Mouse (Mus musculus) kidney, postnatal 36 days (tissue): Measurements from ENCODE around the gene 1700012P22Rik.
A peak's percentile ranks its signal among the peaks of the same experiment; 100 is the strongest.

ENCODE experiments used
- DNase-seq, 2 experiments: peaks; one replicate each; pipeline ENCODE4 v3.0.0; 2021 to 2022; ENCODE audit warnings: mixed read lengths in 2 of 2

1700012P22Rik gene

GRCm38 (mm10) chr4:144438672-144439071 is at the start of gene 1700012P22Rik:
TSS of gene 1700012P22Rik (minus strand) at chr4:144438772.
- DNase-seq: no peak

- DNase-seq: no peak
These were observed 29.5 kb upstream of the 1700012P22Rik start for GRCm38 (mm10) chr4:144468091-144468490.

DNA sequence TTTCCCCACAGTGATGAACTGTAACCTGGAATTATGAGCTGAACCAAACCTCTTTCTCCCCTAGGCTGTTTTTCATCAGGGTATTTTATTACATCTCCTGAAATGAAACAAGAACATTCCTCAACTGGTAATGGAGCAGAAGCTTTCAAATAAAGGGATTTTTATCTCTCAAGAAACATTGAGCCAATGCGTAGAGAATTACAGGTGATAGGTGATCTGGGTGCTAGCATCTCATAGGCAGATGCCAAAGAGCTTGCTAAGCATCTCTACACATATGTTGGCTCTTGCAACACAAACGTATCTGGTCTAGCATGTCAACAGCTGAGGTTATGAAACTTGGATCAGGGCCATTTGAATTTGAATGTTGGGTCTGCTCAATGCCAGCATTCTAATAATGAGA is 26.6 kb upstream of the 1700012P22Rik start:
- DNase-seq: no peak

DNA sequence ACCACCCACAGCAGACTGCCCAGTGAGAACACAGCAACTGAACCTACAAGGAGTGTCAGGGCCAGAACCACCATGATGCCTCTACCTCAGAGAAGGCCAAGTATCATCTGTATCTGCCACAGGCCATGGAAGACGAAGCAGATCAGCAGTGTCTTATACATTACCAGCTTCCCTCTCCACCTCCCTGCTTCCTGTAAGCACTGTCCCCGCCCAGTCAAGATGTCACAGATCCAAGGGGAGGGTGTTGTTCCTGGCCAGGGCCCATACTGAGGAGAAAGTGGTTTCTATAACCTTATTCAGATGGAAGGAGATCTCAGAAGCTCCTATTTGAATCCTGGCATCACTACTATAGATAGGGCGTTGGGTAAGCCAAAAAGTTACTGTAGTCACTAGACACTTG is 25.1 kb upstream of the 1700012P22Rik start, which contains the start of gene Aadacl3:
TSS of gene Aadacl3 (minus strand) at position 101 of the 400 bp plus-strand sequence.
- no peak for DNase-seq

GRCm38 (mm10) chr4:144453217-144453616 is 14.6 kb upstream of the 1700012P22Rik start, which contains the start of gene Gm9944:
TSS of gene Gm9944 (minus strand) at chr4:144453317.
- DNase-seq: no peak

DNA sequence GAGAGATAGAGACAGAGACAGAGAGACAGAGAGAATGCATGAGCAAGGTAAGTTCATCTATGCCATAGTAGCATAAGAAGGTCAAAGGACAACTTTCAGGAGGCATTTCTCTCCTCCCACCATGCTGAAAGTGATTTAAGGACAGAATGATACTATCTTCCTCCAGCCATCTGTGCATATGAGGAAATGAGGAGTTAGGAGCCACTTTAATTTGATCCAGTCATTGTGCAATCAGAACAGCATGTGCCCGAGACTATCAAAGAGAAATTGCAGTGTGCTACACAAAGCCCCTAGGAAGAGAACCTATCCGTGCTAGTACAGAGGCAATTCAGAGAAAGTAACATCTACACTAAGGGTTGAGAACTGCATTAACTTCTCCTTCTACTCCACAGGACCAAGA is 10.0 kb upstream of the 1700012P22Rik start:
- DNase-seq: no peak

DNA sequence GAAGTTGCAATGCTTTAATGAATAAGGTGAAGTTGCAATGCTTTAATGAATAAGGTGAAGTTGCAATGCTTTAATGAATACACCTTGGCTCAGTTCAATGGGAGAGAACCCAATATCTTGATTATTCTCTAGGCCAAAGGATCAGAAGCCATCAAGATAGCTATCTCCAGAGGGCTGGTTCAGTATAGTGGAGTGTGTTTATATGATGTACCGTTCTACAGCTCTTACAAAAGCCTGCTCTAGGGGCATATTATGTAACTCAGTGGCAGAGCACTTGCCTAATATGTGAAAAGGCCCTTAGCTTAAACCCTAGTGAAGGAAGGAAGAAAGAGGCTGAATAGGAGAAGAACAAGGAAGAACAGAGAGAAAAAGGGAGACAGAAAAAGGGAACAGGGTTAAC is 3.0 kb upstream of the 1700012P22Rik start:
- DNase-seq: no peak

DNA sequence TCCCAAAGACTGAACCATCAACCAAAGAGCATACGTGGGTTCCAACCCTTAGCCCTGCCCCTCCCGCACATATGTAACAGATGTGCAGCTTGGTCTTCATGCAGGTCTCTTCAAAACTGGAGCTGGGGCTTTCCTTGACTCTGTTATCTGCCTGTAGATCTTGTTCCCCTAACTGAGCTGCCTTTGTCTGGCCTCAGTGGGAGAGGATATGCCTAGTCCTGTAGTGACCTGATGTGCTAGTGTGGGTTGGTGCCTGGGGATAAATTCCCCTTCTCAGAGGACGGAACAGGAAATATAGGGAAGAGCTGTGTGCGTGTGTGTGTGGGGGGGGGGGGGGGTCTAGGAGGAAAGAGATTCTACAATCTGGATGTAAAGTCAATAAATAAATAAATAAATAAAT is 2.5 kb upstream of the 1700012P22Rik start:
- DNase-seq: no peak

DNA sequence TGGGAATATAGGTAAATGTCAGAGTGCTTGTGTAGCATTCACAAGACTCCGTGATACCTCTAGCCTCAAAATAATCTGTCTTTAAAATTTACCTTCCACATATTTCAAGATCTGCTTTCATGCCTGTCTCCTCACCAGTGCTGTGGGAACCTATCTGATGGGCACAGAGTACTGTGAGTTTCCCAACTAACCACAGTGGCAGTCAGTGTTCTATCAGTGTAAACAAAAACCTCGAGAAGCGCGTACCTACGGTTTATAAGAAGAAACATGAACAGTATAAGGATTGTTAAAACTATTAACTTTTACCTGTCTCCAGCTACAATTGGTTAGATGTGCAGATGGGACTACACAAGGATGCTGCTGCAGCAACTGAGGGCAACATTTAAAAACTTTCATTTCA is 5.4 kb downstream of the 1700012P22Rik start:
- DNase-seq: no peak

GRCm38 (mm10) chr4:144430723-144431122 is 7.8 kb downstream of the 1700012P22Rik start:
- no peak for DNase-seq

DNA sequence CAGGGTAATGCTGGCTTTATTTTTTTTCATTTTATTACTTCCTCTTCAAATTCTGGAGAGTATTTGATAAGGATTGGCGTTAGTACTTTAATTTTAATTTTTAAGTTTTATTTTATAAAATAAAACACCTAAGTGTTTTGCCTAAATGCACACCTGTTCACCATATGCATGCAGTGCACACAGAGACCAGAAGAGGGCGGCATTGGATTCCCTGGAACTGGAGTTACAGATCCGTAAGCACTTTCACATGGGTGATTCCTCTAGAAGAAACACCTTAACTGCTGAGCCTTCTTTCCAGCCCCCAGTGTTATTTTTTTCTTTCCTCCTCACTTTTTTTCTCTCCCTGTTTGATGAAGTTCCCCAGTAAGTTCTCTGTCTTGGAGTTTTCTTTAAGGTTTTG is 9.7 kb downstream of the 1700012P22Rik start:
- DNase-seq: peak; percentile 19 to 60

DNA sequence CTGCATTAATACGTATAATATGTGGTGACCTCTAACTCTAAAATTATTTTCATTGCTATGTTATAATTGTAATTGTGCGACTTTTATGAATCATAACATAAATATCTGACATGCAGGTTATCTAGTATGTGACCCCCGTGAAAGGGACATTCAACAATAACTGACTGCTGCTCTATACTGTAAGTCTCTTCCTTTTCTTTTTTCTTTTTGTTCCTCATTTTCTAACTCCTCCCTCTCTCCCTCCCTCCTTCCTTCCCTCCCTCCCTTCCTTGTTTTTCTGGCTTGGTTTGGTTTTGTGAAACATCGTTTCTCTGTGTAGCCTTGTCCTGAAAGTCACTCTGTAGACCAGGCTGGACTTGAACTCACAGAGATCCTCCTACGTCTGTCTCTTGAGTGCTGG is 14.0 kb downstream of the 1700012P22Rik start:
- DNase-seq: no peak

GRCm38 (mm10) chr4:144420644-144421043 is 17.9 kb downstream of the 1700012P22Rik start:
- DNase-seq: peak in 1 of 2 experiments; percentile 6

GRCm38 (mm10) chr4:144408290-144408689 is 30.3 kb downstream of the 1700012P22Rik start, which contains the start of gene Pramef12:
TSS of gene Pramef12 (minus strand) at chr4:144408464.
- no peak for DNase-seq

GRCm38 (mm10) chr4:144406261-144406660 is 32.3 kb downstream of the 1700012P22Rik start:
- DNase-seq: no peak

DNA sequence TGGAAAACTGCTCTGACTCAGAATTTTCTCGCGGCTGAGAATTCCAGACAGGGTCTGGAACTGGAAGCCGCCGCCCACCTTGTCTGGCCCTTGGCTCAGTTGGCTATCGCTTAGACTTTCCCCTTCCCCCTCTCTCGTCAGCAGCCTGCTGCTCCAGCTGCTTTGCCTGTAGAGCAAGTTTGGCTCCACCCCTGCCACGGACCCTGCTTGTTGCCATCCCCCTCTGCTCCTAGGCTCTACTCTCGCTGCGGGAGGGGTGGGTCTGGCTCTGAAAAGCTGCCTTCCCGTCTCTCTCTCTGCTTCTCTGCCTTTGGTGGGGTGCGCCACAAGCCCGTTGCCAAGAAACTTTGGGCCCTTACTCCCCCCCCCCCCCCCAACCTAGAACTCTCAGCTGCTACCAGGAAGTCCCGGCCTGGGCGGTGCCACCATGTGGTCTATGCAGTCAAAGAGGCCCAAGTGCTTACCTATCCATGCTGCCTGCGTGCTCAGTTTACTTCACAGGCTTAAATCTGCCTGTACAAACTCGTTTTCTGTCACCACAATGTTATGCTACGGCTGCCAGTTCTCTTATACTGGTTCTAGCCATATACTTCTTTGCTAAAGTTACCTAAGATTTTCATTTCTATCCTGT is 34.0 kb downstream of the 1700012P22Rik start:
- DNase-seq: peak; percentile 22 to 28

GRCm38 (mm10) chr4:144402712-144403111 is 35.9 kb downstream of the 1700012P22Rik start:
- DNase-seq: no peak

- no peak for DNase-seq
These were observed 42.3 kb downstream of the 1700012P22Rik start for GRCm38 (mm10) chr4:144396316-144396715.

GRCm38 (mm10) chr4:144377911-144378310 is 60.7 kb downstream of the 1700012P22Rik start, which contains the start of gene Pramef20:
TSS of gene Pramef20 (minus strand) at chr4:144377933.
- no peak for DNase-seq
